Mouse (Mus musculus) heart, adult 18-20 months (tissue): ENCODE measurements around the gene Pabpn1. TPM values are rescaled to one million over a fixed set of nuclear protein-coding genes. Genes with fewer than 3 reads are reported as not detected.
A peak's percentile ranks its signal among the peaks of the same experiment; 100 is the strongest.

Experiments
- DNase-seq, 2 experiments: peaks; one replicate each; pipeline ENCODE4 v3.0.0; 2021 to 2022; ENCODE audit warnings: mixed read lengths in 1 of 2
- total RNA-seq, 2 experiments: library from RNA; stranded (reverse); gene quantifications; 2 replicates each; pipeline ENCODE4 v1.2.3; 2021

The Pabpn1 gene
- total RNA-seq, 2 experiments from 2014 or later: 39.1 to 46.9 TPM

DNA sequence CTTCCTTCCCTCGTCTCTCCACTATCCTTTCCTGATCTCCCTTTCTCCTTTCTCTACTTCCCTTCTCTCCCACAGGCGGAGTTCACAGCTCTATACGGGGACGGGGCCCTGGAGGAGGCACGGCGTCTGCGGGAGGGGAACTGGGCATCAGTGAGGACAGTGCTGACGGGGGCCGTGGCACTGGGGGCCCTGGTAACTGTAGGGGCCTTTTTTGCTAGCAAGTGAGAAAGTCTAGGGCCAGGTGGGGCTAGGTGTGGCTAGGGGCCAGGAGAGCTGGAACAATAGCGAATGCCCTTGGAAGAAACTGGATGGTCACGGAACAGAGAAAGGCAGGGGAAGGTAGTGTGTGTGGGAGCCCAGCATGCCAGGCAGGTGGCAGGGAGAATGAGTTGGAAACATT lies 7.0 kb upstream of the Pabpn1 start:
- no peak for DNase-seq

DNA sequence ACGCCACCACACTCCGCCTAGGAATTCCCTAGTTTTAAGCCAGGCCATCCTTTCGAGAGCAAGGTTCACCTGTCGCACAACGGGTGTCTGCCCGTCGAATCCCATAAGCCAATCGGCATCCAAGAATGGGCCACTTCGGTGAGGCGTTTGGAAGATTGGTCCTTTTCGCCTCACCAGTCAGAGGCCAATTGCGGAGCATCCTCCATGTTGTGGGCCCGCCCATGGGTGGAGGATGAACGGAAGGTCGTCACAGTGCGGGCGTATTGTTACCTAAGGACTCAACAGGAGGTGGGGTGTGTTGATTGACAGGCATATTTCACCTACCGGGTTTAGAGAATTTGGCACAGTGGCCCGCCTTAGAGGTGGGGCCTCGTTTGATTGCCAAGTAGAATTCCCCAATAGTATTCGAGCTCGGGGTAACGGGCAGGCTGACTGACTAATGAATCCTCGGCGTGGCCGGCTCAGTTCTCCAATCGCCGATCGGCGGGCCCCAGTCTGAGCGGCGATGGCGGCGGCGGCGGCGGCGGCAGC lies 1.4 kb downstream of the Pabpn1 start:
- DNase-seq: peak; percentile 99

DNA sequence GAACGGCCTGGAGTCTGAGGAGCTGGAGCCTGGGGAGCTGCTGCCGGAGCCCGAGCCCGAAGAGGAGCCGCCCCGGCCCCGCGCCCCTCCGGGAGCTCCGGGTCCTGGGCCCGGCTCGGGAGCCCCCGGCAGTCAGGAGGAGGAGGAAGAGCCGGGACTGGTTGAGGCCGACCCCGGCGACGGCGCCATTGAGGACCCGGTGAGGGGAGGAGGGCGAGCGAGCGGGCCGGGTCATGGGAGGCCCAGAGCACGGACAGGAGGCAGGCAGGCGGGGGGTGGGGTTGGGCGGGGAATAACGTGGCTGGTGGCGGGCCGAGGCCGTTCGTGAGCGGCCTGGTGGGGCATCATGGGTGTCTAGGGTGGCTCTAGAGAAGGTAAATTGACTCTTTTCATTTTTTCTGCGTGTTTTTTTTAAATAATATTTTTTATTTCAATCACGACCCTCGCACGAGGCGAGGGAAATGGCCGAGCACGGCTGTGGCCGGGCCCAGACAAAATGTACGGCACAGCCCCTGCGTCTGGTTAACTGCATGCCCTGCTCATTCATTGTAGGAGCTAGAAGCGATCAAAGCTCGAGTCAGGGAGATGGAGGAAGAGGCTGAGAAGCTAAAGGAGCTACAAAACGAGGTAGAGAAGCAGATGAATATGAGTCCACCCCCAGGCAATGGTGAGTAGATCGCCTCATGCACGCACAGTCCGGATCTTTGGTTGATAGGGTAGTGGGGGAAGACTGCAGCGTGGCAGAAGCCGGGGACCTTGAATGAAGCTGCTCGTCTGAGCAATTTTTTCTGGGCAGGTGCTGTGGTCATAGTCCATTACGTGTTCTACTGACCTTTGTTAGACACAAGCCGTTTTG lies 2.2 kb downstream of the Pabpn1 start:
- peak; percentile 75 to 79 for DNase-seq

DNA sequence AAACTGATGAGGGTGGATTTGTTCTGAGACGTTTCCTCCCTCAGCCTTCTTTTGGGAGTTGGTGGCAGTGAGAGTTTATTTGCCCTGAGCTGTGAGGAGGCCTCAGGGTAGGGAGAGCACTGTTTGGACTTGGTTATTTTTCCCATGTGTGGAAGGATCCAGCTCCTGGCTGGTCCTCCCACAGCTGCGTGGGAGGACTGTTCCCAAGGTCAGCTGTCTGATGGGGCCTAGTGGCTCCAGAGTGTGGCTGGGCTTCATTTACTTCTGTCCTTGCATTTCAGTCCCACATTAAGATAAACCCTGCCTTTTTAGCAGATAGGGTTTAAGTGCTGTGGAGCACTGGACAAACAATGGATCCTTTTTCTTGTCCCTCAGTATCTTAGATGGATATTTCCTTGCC lies 5.1 kb downstream of the Pabpn1 start:
- DNase-seq: no peak

DNA sequence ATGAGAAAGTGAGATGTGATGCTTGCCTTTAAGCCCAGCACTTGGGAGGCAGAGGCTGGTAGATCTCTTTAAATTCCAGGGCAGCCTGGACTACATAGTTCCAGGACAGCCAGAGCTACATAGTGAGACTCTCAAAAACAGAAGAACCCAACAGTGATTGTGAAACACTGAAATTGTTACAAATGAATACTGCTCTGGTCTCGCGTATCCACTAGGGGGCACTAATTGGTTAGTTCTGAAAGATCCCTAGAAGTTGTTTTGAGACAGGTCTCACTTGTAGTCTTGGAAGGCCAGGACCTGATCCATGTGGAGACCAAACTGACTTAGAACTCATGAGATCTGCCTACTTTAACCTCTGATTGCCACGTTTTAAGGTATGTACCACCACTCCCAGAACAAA lies 8.1 kb downstream of the Pabpn1 start:
- DNase-seq: peak; percentile 77 to 87

DNA sequence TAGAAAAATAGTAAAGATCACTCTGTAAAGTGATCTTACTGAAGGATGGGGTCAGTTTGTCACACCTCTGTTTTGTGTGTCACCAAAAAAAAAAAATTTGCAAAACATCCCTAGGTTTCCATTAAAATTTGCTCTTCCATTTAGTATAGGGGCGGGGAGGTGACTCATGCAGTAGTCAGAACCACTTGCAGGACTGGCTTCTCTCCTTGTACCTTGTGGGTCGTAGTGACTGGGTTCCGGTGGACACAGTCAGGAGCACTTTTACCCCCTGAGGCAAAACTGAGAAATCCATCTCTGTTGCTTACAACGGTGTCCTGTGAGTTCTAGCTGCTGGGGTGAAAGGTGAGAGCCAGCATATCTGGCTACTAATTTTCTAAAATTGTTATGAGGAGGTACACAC lies 11.3 kb downstream of the Pabpn1 start:
- DNase-seq: no peak

DNA sequence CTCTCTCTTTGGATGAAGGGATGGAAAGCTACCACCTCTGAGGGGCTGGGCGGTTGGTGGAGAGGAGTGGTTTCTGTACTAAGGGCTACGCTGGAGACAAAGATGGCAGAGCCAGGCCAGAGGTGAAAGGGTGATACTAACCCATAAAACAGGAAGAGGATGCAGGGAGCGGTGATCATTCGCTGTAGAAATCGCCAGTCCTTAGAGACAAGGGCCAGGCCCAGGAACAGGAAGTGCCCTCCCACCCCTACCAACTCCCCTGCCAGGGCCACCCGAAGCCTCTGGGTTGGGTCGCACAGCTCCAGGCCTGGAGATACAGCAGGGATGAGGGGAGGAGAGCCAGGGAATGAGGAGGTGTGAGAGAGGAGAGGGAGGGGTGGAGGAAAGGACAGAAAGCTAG lies 16.4 kb downstream of the Pabpn1 start:
- no peak for DNase-seq

DNA sequence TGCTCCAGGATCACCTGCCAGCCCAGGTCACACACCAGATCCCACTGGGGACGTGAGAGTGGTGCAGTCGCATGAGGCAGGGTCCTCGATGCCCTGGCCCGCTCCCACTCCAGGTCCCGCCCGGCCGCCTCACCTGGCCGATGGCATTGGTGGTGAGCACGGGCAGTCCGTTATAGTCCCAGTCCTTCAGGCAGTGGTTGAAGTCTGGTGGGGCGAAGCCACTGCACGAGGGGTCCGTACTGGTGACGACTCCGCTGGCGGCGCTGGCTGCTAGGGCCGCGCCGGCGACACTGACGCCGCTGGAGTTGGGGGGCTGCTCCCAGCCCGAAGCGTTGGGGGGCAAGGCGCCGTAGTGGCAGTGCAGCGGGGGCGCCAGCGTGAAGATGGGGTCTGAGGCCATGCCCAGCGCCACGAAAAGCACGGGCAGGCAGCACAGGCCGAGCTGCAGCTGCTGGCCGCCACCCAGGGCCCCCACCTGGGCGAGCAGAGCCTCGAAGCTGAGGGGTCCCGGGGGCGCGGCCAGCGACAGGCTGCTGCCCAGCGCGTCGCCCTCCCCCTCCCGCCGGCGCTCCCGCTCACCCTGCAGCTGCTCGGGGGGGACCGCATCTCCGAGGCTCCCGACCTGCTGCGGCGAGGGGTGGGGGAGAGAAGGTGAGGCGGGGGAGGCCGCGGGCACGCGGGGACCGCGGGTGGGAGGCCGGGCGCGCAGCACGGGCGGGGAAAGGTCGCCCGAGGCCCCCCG lies 20.0 kb downstream of the Pabpn1 start:
- no peak for DNase-seq

DNA sequence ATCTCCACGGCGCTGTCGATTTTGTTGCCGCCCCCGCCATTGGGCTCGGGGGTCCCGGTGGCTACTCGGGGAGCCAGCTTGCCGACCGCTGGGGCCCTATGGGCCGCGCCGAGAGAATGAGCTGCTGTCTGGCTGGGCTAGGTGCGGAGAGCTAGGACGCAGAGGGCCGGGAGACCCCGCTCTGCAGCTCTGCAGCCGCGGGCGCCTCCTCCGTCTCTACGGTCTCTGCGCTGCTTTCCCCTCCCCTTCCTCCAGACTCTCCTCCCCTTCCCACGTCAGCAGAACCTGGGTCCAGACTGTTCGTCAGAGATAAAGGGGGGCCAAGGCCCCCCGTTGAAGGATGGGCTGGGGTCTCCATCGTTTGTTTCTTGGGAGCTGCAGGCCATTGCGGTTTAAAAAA lies 20.6 kb downstream of the Pabpn1 start, which contains the start of gene Slc22a17:
Gene Slc22a17, minus strand, starts transcription at position 247 of the 400 bp plus-strand sequence.
- peak; percentile 78 to 82 for DNase-seq

DNA sequence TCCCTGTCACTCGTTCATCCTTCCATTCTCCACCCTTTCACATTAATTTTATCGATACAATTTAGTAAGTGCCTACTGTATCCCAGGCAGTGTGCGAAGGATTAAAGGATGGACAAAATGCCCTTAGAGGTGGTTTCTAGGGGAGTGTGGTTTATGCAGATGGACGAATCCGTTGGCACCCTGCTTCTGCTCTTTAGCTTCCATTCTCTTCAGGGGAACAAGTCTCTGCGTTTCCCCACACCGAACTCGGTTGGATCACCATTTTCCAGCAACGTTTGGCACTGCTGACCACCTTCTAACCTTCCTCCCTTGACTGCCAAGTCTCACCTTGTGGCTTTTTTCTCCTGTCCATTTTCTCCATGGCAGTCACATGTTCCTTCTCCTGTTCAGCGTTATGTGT lies 21.0 kb downstream of the Pabpn1 start:
- DNase-seq: no peak

DNA sequence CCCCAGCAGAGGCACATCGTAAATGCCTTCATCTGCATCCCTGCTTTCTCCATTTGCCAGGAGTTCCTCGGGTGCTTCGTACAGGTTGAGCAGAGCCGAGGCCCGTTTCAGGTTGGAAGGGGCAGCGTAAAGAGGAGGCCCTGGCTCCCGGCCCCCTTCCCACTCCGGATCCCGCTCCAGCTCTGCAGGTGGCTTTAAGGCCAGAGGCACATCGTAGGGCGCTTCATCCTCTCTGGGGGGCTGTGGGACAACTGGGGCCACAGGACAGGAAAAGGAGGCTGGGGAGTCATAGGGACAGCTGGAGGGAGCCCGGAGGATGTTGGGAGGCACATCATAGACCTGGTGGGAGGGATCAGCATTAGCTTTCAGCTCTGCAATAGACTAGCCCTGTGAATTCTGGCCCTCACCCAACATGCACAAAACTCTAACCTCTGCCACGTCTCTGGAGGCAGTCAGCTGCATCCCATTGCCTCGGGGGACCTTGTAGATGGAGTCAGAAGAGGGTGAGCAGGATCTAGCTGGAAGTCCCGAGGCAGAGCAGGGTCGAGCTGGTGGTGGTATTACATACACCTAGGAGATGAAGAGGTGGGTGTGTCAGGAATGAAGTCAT lies 27.9 kb downstream of the Pabpn1 start:
- DNase-seq: no peak

DNA sequence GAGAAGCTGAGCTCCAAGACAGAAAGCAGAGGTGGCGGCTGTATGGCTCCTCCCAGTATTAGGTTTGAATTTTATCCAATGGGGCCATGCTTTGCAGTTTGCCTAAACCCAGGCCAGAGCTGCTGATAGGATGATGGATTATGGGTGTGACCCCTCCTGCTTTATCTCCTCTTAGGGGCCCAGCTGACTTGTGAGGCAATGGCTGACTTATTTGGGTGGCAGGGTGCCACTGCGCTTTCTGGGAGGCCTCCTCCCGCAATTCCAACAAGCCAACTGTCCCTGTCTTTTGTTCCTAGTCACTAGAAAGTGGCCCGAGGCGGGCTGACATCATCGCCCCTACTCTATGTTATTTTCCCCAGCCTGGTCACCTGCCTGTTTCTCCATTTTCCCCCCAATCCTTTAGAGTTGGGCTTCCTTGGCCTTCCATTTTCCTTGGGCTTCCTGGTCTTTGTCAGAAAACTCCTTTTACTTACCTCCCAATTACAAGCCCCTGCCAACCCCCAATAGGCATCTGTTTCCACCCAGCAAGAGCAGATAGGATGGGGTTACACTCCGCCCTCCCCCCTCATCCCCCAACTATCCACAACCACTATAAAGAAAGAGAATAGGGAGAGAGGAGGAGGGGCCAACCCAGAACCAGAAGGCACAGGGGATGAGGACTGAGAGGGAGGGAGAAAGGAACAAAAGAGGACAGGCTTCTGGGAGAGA lies 32.5 kb downstream of the Pabpn1 start:
- DNase-seq: peak; percentile 77 to 85

DNA sequence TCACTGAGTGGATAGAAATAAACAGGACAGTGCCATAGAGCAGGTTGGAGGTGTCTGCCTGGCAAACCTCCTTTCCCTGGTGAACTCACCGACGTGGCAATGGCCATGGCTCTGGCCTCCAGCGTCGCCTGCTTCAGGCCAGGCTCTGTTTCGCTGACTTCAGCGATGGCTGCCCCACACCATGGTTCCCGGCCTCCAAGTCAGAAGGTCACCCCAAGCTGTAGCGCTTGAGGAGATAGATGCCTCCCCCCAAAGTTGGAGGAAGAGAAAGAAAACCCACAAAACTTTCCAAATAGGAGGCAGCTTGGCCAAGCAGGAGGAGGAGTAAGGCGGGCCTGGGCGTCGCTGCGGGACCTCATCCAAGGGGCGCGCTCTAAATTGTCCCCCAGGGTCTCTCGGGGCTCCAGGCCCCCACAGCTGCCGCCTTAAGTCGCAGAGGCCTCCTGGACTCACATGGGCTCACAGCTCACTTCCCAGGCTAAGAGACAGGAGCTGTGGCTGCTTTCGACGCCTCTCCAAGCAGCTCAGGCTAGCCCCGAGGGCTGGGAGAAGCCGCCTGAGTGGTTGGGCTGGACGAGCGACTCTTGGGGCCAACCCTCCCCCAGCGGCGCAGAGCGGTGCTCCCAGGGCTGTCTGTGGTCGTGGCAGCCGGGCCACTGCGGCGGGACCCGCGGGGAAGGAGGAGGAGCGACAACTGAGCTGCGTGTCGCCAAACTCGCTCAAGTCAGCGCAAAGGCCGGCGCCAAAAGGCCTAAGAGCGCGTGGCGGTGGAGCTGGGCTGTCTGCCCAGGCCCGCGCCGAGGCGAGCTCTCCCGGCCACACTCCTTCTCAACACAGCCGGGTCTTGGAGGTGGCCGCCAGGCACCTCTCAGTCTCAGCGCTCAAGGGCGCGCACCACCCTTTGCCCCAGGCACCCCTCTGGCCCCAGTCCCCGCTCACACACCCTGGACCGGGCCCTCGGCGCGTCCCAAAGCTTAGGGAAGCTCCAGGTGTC lies 33.3 kb downstream of the Pabpn1 start, which contains the start of gene Efs:
Gene Efs, minus strand, starts transcription at position 778 of the 994 bp plus-strand sequence.
- DNase-seq: peak; percentile 69 to 72

DNA sequence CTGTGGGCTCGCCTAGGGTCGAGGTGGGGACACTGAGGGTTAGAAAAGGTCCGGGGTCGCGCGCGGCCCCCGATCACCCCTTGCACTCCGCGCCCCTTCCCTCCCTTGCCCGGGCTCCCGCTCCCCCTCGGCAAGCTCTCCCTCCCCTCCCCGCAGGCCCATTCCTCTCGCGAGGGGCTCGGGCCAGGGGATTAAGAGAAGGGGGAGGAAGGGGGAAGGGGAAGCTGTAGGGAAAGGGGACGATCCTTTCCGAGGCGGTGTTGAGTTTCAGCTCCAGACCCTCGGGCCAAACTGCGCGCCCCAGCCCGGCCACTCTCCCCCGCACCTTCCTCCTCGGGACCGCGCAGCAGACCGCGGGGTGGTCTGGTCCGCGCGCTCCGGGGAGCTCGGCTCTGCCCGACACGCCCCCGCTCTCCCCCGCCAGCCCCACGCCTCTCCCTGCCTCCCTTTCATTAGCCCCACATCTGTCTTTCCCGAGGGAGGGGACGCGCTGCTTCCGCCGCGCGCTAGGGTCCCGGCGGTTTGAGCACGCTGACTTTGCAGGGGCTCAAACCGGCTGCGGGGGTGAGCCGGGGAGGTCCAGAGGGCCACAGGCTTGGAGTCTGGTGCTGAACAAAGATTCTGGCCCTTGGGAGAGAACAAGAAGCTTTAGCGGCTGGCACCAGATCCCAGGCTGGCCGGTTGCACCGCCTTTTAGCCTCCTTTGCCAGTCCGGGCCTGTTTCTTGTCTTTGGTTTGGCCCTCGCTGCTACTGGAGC lies 34.3 kb downstream of the Pabpn1 start:
- DNase-seq: peak; percentile 73 to 75

DNA sequence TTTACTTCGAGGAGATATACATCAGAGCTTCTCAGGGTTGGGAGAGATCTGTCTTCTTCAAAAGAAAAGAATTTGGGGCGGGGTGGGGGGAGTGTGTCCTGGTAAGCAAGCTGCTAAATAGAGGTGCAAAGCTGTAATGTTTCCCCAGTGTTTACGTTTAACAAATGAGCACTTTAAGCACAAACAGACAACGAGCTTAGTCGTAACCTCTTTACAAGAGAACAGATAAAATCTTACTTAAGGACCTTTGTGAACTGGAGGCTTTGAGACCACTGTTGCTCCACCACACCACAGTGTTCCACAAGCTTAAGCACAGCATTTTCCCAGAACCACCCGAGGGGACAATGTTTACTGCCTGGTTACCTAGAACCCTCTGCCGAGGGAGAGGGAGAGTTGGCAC lies 35.0 kb downstream of the Pabpn1 start:
- no peak for DNase-seq

DNA sequence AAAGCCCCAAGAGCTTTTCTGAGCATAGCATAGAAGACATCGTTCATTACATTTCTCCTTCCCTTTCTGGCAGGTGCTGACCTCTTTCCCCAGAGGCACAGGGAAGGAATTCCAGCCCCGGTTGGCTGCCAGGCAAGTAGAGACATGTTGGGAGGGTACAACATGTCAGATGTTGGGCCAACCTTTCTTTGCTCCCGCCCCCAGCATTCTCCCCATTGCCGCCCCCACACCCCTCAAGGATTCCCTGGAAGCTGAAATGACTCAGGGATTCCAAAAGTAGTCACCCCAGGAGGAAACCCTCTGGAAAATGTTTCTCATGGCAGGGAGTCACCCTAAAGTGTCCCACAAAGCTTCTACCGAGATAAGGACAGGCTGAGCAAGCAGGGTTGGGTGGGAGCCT lies 37.5 kb downstream of the Pabpn1 start:
- peak in 1 of 2 experiments; percentile 10 for DNase-seq

DNA sequence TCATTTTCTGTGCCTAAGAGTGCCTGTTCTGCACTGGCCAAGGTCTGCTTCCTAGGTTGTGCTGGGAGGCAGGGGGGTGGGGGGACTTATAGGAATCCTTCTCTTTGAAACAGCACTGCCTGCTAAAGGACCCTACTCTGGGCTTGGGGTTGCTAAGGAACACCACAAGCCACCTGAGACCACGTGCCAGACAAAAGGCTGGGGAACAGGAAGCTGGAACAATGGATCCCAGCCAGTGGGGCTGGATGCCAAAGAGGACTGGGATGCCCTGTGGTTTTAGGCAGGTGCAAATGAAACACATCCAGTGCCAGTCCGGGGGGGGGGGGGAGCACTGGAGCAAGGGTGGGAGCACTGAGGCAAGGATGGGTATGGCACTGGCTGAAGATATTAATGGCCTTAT lies 38.1 kb downstream of the Pabpn1 start:
- DNase-seq: peak in 1 of 2 experiments; percentile 10

DNA sequence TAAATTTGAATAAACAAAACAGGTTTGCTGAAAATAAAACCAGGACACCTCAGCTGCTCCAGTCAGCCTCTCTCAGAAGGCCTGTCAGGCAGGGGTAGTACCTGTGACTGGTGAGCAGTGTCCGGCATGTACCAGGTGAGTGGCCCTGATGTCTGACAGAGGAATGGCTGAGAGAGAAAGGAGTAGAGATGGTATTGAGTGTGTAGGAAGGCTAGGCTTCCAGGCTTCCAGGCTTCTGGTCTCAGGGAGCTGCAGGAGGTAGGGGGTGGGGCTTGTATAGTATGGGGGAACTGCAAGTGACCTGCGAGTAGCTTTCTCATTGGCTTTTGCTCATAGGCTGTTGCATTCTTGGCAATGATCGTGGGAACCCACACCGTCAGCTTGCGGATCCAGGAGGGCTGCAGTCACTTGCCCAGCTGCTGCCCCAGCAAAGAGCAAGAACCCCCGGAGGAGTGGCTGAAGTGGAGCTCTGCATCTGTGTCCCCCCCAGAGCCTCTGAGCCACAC lies 40.4 kb downstream of the Pabpn1 start, which contains the start of gene Il25:
Gene Il25, plus strand, starts transcription at position 51 of the 506 bp plus-strand sequence.
- no peak for DNase-seq
